Mouse (Mus musculus): ENCODE data around the gene Supt6. TPM values are rescaled to one million over a fixed set of nuclear protein-coding genes. Genes with fewer than 3 reads are reported as not detected.
A peak's percentile ranks its signal among the peaks of the same experiment; 100 is the strongest.

Supt6 gene
- polyA plus RNA-seq, 1 experiment from 2014 or later: 12.9 TPM

- no peaks in the 10 kb centered on the region for H3K27me3 ChIP-seq
- no peak overlapping the region for H3K27ac ChIP-seq
- peaks cover 96% of the 10 kb centered on the region for H3K36me3 ChIP-seq
- no peak overlapping the region for H3K9ac ChIP-seq
- no peaks in the 10 kb centered on the region for H3K4me1 ChIP-seq (replicated peaks)
- no peak for ATAC-seq (replicated peaks; ENCODE audit: insufficient number of reproducible peaks, insufficient read depth, low FRiP score, low read depth)
- 85% methylated on average over 11 of the region's 11 CpGs for WGBS
- H3K4me3 ChIP-seq: no peak overlapping the region
- no peaks in the 10 kb centered on the region for H3K9me3 ChIP-seq (replicated peaks)
- no peak overlapping the region for H3K4me2 ChIP-seq
Measured at GRCm38 (mm10) chr11:78215709-78216317, 30.0 kb downstream of the Supt6 start.

GRCm38 (mm10) chr11:78213086-78213817 lies 32.5 kb downstream of the Supt6 start:
- no peak for ATAC-seq (replicated peaks; ENCODE audit: insufficient number of reproducible peaks, insufficient read depth, low FRiP score, low read depth)
- 89% methylated on average over 14 of the region's 14 CpGs for WGBS

GRCm38 (mm10) chr11:78211513-78211912 lies 34.3 kb downstream of the Supt6 start:
- Histone ChIP-seq H3K36me3 (peaks cover 98% of the 10 kb centered on the region), H3K27ac (no peak overlapping the region), H3K4me2 (no peak overlapping the region), H3K9ac (no peak overlapping the region), H3K9me3 (replicated peaks) (no peaks in the 10 kb centered on the region), H3K4me3 (no peak overlapping the region), H3K27me3 (no peaks in the 10 kb centered on the region), H3K4me1 (replicated peaks) (no peaks in the 10 kb centered on the region)
- 92% methylated on average over 5 of the region's 5 CpGs for WGBS
- ATAC-seq (replicated peaks; ENCODE audit: insufficient number of reproducible peaks, insufficient read depth, low FRiP score, low read depth): no peak

More at GRCm38 (mm10) chr11:78213086-78213817, 32.5 kb downstream of the Supt6 start:
- Histone ChIP-seq H3K9ac (no peak overlapping the region), H3K27me3 (no peaks in the 10 kb centered on the region), H3K9me3 (replicated peaks) (no peaks in the 10 kb centered on the region), H3K4me1 (replicated peaks) (no peaks in the 10 kb centered on the region), H3K4me2 (no peak overlapping the region), H3K4me3 (no peak overlapping the region), H3K27ac (no peak overlapping the region), H3K36me3 (peaks cover 97% of the 10 kb centered on the region)

- no peak overlapping the region for H3K27ac ChIP-seq
- 71% methylated on average over 7 of the region's 7 CpGs for WGBS
Measured at GRCm38 (mm10) chr11:78210615-78211014, 35.2 kb downstream of the Supt6 start.

GRCm38 (mm10) chr11:78209886-78210285 lies 35.9 kb downstream of the Supt6 start:
- H3K27ac ChIP-seq: no peak overlapping the region
- H3K9ac ChIP-seq: no peak overlapping the region
- no peaks in the 10 kb centered on the region for H3K27me3 ChIP-seq
- H3K9me3 ChIP-seq (replicated peaks): no peaks in the 10 kb centered on the region
- no peak overlapping the region for H3K4me2 ChIP-seq
- H3K36me3 ChIP-seq: peaks cover 97% of the 10 kb centered on the region
- H3K4me1 ChIP-seq (replicated peaks): no peaks in the 10 kb centered on the region
- H3K4me3 ChIP-seq: no peak overlapping the region
- no peak for ATAC-seq (replicated peaks; ENCODE audit: insufficient number of reproducible peaks, insufficient read depth, low FRiP score, low read depth)
- WGBS: 86% methylated on average over 6 of the region's 6 CpGs

More at GRCm38 (mm10) chr11:78210615-78211014, 35.2 kb downstream of the Supt6 start:
- Histone ChIP-seq H3K4me2 (no peak overlapping the region), H3K4me1 (replicated peaks) (no peaks in the 10 kb centered on the region), H3K27me3 (no peaks in the 10 kb centered on the region), H3K9me3 (replicated peaks) (no peaks in the 10 kb centered on the region), H3K36me3 (peaks cover 98% of the 10 kb centered on the region), H3K4me3 (no peak overlapping the region), H3K9ac (no peak overlapping the region)
- no peak for ATAC-seq (replicated peaks; ENCODE audit: insufficient number of reproducible peaks, insufficient read depth, low FRiP score, low read depth)

GRCm38 (mm10) chr11:78207190-78207589 lies 38.6 kb downstream of the Supt6 start:
- H3K4me2 ChIP-seq: no peak overlapping the region
- WGBS: 89% methylated on average over 7 of the region's 7 CpGs
- peaks cover 73% of the 10 kb centered on the region for H3K36me3 ChIP-seq
- H3K27me3 ChIP-seq: no peaks in the 10 kb centered on the region
- H3K4me1 ChIP-seq (replicated peaks): no peaks in the 10 kb centered on the region
- H3K27ac ChIP-seq: no peak overlapping the region
- H3K9me3 ChIP-seq (replicated peaks): no peaks in the 10 kb centered on the region
- ATAC-seq (replicated peaks; ENCODE audit: insufficient number of reproducible peaks, insufficient read depth, low FRiP score, low read depth): no peak
- H3K4me3 ChIP-seq: no peak overlapping the region
- no peak overlapping the region for H3K9ac ChIP-seq

GRCm38 (mm10) chr11:78205361-78206206 lies 40.2 kb downstream of the Supt6 start:
- WGBS: 82% methylated on average over 13 of the region's 13 CpGs
- no peaks in the 10 kb centered on the region for H3K4me1 ChIP-seq (replicated peaks)
- H3K9me3 ChIP-seq (replicated peaks): no peaks in the 10 kb centered on the region
- no peak overlapping the region for H3K4me3 ChIP-seq
- H3K4me2 ChIP-seq: no peak overlapping the region
- ATAC-seq (replicated peaks; ENCODE audit: insufficient number of reproducible peaks, insufficient read depth, low FRiP score, low read depth): no peak
- H3K27me3 ChIP-seq: no peaks in the 10 kb centered on the region
- peaks cover 58% of the 10 kb centered on the region for H3K36me3 ChIP-seq
- no peak overlapping the region for H3K27ac ChIP-seq
- H3K9ac ChIP-seq: no peak overlapping the region

GRCm38 (mm10) chr11:78204287-78204686 lies 41.5 kb downstream of the Supt6 start:
- H3K36me3 ChIP-seq: peaks cover 46% of the 10 kb centered on the region
- no peak overlapping the region for H3K4me2 ChIP-seq
- H3K9ac ChIP-seq: no peak overlapping the region
- no peak overlapping the region for H3K27ac ChIP-seq
- H3K9me3 ChIP-seq (replicated peaks): no peaks in the 10 kb centered on the region
- H3K4me1 ChIP-seq (replicated peaks): no peaks in the 10 kb centered on the region
- H3K4me3 ChIP-seq: no peak overlapping the region
- H3K27me3 ChIP-seq: no peaks in the 10 kb centered on the region
- no peak for ATAC-seq (replicated peaks; ENCODE audit: insufficient number of reproducible peaks, insufficient read depth, low FRiP score, low read depth)
- WGBS: 80% methylated on average over 6 of the region's 6 CpGs

- WGBS: 91% methylated on average over 3 of the region's 3 CpGs
- H3K4me2 ChIP-seq: no peak overlapping the region
- H3K27me3 ChIP-seq: no peaks in the 10 kb centered on the region
- ATAC-seq (replicated peaks; ENCODE audit: insufficient number of reproducible peaks, insufficient read depth, low FRiP score, low read depth): no peak
- no peak overlapping the region for H3K27ac ChIP-seq
- no peak overlapping the region for H3K4me3 ChIP-seq
- no peaks in the 10 kb centered on the region for H3K9me3 ChIP-seq (replicated peaks)
- no peaks in the 10 kb centered on the region for H3K4me1 ChIP-seq (replicated peaks)
- peaks cover 26% of the 10 kb centered on the region for H3K36me3 ChIP-seq
- no peak overlapping the region for H3K9ac ChIP-seq
Measured at GRCm38 (mm10) chr11:78202372-78202771, 43.4 kb downstream of the Supt6 start.

GRCm38 (mm10) chr11:78195101-78195863 lies 50.5 kb downstream of the Supt6 start:
- Histone ChIP-seq H3K4me3 (peak overlapping the region; percentile 63), H3K4me1 (replicated peaks) (peaks cover 18% of the 10 kb centered on the region), H3K36me3 (peaks cover 24% of the 10 kb centered on the region), H3K27ac (peak overlapping the region; percentile 41; the same call in 1 of the 2 replicates), H3K27me3 (no peaks in the 10 kb centered on the region), H3K9ac (peak overlapping the region; percentile 58), H3K4me2 (peak overlapping the region; percentile 89), H3K9me3 (replicated peaks) (no peaks in the 10 kb centered on the region)
- WGBS: 50% methylated on average over 23 of the region's 23 CpGs
- ATAC-seq (replicated peaks; ENCODE audit: insufficient number of reproducible peaks, insufficient read depth, low FRiP score, low read depth): no peak

Measured in heart, embryonic 15.5 days (tissue).